Mouse (Mus musculus): ENCODE measurements around the gene Dlx1. TPM values are rescaled to one million over a fixed set of nuclear protein-coding genes. Genes with fewer than 3 reads are reported as not detected.
A peak's percentile ranks its signal among the peaks of the same experiment; 100 is the strongest.

Gene Dlx1
- polyA plus RNA-seq (2016; fragmentation: Nextera tagmentation; extraction: Ambion mirVana): 32.5 and 32.9 TPM in 2 replicates

- DNase-seq (ENCODE audit: extremely low spot score, low spot score): no peak
- under 1% methylated on average over 26 of the region's 26 CpGs for WGBS
- Histone ChIP-seq H3K4me1 (peaks cover 83% of the 10 kb centered on the region), H3K9me3 (no peaks in the 10 kb centered on the region), H3K27ac (peak within 1 kb of the TSS; percentile 83), H3K27me3 (ENCODE audit: poor library complexity, severe bottlenecking) (peaks cover 100% of the 10 kb centered on the region), H3K36me3 (replicated peaks) (no peaks in the 10 kb centered on the region), H3K4me3 (peak within 1 kb of the TSS; percentile 60)
These were observed at the start of gene Dlx1 for GRCm38 (mm10) chr2:71528014-71528713. TSS of gene Dlx1 (plus strand) at chr2:71528113.

GRCm38 (mm10) chr2:71479917-71480316 is 48.0 kb upstream of the Dlx1 start:
- WGBS: 4% methylated on average over 7 of the region's 7 CpGs
- H3K9me3 ChIP-seq: peaks cover 5% of the 10 kb centered on the region; the same call in 1 of the 2 replicates
- H3K27me3 ChIP-seq (ENCODE audit: poor library complexity, severe bottlenecking): no peaks in the 10 kb centered on the region
- peak overlapping the region; percentile 27; the same call in 1 of the 2 replicates for H3K4me3 ChIP-seq
- H3K27ac ChIP-seq: peak overlapping the region; percentile 82
- peak; percentile 65 for DNase-seq (ENCODE audit: extremely low spot score, low spot score)
- peaks cover 5% of the 10 kb centered on the region; the same call in 1 of the 2 replicates for H3K36me3 ChIP-seq (replicated peaks)
- H3K4me1 ChIP-seq: peaks cover 52% of the 10 kb centered on the region

GRCm38 (mm10) chr2:71481825-71482224 is 46.1 kb upstream of the Dlx1 start:
- Histone ChIP-seq H3K4me3 (no peak overlapping the region), H3K36me3 (replicated peaks) (peaks cover 5% of the 10 kb centered on the region; the same call in 1 of the 2 replicates), H3K4me1 (peaks cover 44% of the 10 kb centered on the region), H3K27ac (no peak overlapping the region), H3K27me3 (ENCODE audit: poor library complexity, severe bottlenecking) (no peaks in the 10 kb centered on the region), H3K9me3 (peaks cover 5% of the 10 kb centered on the region; the same call in 1 of the 2 replicates)
- no peak for DNase-seq (ENCODE audit: extremely low spot score, low spot score)
- 87% methylated on average over 6 of the region's 6 CpGs for WGBS

- peak overlapping the region; percentile 40 for H3K27ac ChIP-seq
- no peak for DNase-seq (ENCODE audit: extremely low spot score, low spot score)
- 63% methylated on average over 10 of the region's 10 CpGs for WGBS
- no peaks in the 10 kb centered on the region for H3K27me3 ChIP-seq (ENCODE audit: poor library complexity, severe bottlenecking)
- H3K4me1 ChIP-seq: peaks cover 44% of the 10 kb centered on the region
- H3K4me3 ChIP-seq: no peak overlapping the region
- H3K36me3 ChIP-seq (replicated peaks): no peaks in the 10 kb centered on the region
- no peaks in the 10 kb centered on the region for H3K9me3 ChIP-seq
These were observed 44.7 kb upstream of the Dlx1 start for GRCm38 (mm10) chr2:71483046-71483716.

- H3K36me3 ChIP-seq (replicated peaks): no peaks in the 10 kb centered on the region
- peak overlapping the region; percentile 40 for H3K27ac ChIP-seq
- H3K27me3 ChIP-seq (ENCODE audit: poor library complexity, severe bottlenecking): no peaks in the 10 kb centered on the region
- no peak for DNase-seq (ENCODE audit: extremely low spot score, low spot score)
- no peak overlapping the region for H3K4me3 ChIP-seq
- H3K9me3 ChIP-seq: no peaks in the 10 kb centered on the region
- H3K4me1 ChIP-seq: peaks cover 44% of the 10 kb centered on the region
- 35% methylated on average over 5 of the region's 5 CpGs for WGBS
These were observed 44.2 kb upstream of the Dlx1 start for GRCm38 (mm10) chr2:71483717-71484066.

GRCm38 (mm10) chr2:71491295-71491694 is 36.6 kb upstream of the Dlx1 start:
- Histone ChIP-seq H3K9me3 (no peaks in the 10 kb centered on the region), H3K4me3 (no peak overlapping the region), H3K27me3 (ENCODE audit: poor library complexity, severe bottlenecking) (no peaks in the 10 kb centered on the region), H3K27ac (no peak overlapping the region), H3K4me1 (peaks cover 16% of the 10 kb centered on the region), H3K36me3 (replicated peaks) (no peaks in the 10 kb centered on the region)
- DNase-seq (ENCODE audit: extremely low spot score, low spot score): no peak

GRCm38 (mm10) chr2:71493161-71493683 is 34.7 kb upstream of the Dlx1 start:
- no peak overlapping the region for H3K4me3 ChIP-seq
- no peaks in the 10 kb centered on the region for H3K9me3 ChIP-seq
- no peak for DNase-seq (ENCODE audit: extremely low spot score, low spot score)
- H3K4me1 ChIP-seq: peaks cover 16% of the 10 kb centered on the region
- WGBS: 89% methylated on average over 12 of the region's 12 CpGs
- no peaks in the 10 kb centered on the region for H3K36me3 ChIP-seq (replicated peaks)
- H3K27me3 ChIP-seq (ENCODE audit: poor library complexity, severe bottlenecking): no peaks in the 10 kb centered on the region
- H3K27ac ChIP-seq: no peak overlapping the region

- DNase-seq (ENCODE audit: extremely low spot score, low spot score): no peak
These were observed 33.4 kb upstream of the Dlx1 start for GRCm38 (mm10) chr2:71494503-71494902.

GRCm38 (mm10) chr2:71494971-71495370 is 32.9 kb upstream of the Dlx1 start:
- H3K4me3 ChIP-seq: no peak overlapping the region
- 45% methylated on average over 4 of the region's 4 CpGs for WGBS
- no peak for DNase-seq (ENCODE audit: extremely low spot score, low spot score)
- H3K9me3 ChIP-seq: no peaks in the 10 kb centered on the region
- no peak overlapping the region for H3K27ac ChIP-seq
- no peaks in the 10 kb centered on the region for H3K36me3 ChIP-seq (replicated peaks)
- no peaks in the 10 kb centered on the region for H3K27me3 ChIP-seq (ENCODE audit: poor library complexity, severe bottlenecking)
- peaks cover 29% of the 10 kb centered on the region for H3K4me1 ChIP-seq

More at GRCm38 (mm10) chr2:71494503-71494902, 33.4 kb upstream of the Dlx1 start:
- H3K27me3 ChIP-seq (ENCODE audit: poor library complexity, severe bottlenecking): no peaks in the 10 kb centered on the region
- no peak overlapping the region for H3K27ac ChIP-seq
- 63% methylated on average over 10 of the region's 10 CpGs for WGBS
- H3K4me3 ChIP-seq: no peak overlapping the region
- peaks cover 24% of the 10 kb centered on the region for H3K4me1 ChIP-seq
- H3K9me3 ChIP-seq: no peaks in the 10 kb centered on the region
- H3K36me3 ChIP-seq (replicated peaks): no peaks in the 10 kb centered on the region

- WGBS: 63% methylated on average over 5 of the region's 5 CpGs
- peaks cover 43% of the 10 kb centered on the region for H3K4me1 ChIP-seq
- no peaks in the 10 kb centered on the region for H3K36me3 ChIP-seq (replicated peaks)
- DNase-seq (ENCODE audit: extremely low spot score, low spot score): no peak
- H3K4me3 ChIP-seq: no peak overlapping the region
- no peak overlapping the region for H3K27ac ChIP-seq
- no peaks in the 10 kb centered on the region for H3K27me3 ChIP-seq (ENCODE audit: poor library complexity, severe bottlenecking)
- H3K9me3 ChIP-seq: no peaks in the 10 kb centered on the region
These were observed 30.7 kb upstream of the Dlx1 start for GRCm38 (mm10) chr2:71497175-71497574.

GRCm38 (mm10) chr2:71499276-71500230 is 28.4 kb upstream of the Dlx1 start:
- no peaks in the 10 kb centered on the region for H3K9me3 ChIP-seq
- H3K4me1 ChIP-seq: peaks cover 35% of the 10 kb centered on the region
- no peaks in the 10 kb centered on the region for H3K36me3 ChIP-seq (replicated peaks)
- peak overlapping the region; percentile 51; the same call in 1 of the 2 replicates for H3K27ac ChIP-seq
- H3K4me3 ChIP-seq: no peak overlapping the region
- no peak for DNase-seq (ENCODE audit: extremely low spot score, low spot score)
- WGBS: 71% methylated on average over 16 of the region's 16 CpGs
- no peaks in the 10 kb centered on the region for H3K27me3 ChIP-seq (ENCODE audit: poor library complexity, severe bottlenecking)

GRCm38 (mm10) chr2:71504852-71505251 is 23.1 kb upstream of the Dlx1 start:
- no peaks in the 10 kb centered on the region for H3K27me3 ChIP-seq (ENCODE audit: poor library complexity, severe bottlenecking)
- H3K9me3 ChIP-seq: no peaks in the 10 kb centered on the region
- 0 out of 2 replicates have a peak, but pooled peaks cover 4% of the 10 kb centered on the region for H3K36me3 ChIP-seq (replicated peaks)
- 90% methylated on average over 9 of the region's 9 CpGs for WGBS
- H3K4me3 ChIP-seq: no peak overlapping the region
- H3K27ac ChIP-seq: no peak overlapping the region
- H3K4me1 ChIP-seq: peaks cover 26% of the 10 kb centered on the region
- no peak for DNase-seq (ENCODE audit: extremely low spot score, low spot score)

Measured in forebrain, embryonic 10.5 days (tissue).